Mouse (Mus musculus): ENCODE data around the gene Uqcc2.

DNA sequence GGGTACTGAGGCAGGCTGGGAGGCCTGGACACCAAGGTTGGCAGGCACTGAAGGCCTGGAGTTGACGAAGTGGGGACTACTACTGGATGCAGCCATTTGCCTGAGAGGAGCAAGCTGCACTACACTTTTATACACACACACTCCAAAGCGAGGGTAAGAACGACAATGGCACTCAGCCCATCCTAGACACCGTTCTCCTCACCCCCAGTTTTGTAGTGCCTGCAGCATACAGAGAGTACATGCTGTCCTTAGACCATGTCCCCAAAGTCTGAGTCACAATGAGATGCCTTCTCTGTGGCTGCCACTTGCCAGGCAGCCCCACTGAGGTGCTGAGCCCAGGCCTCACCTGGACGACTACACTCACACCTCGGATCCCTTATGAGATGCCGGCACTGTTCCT, 3.9 kb downstream of the Uqcc2 start:
- TF ChIP-seq CTCF (IDR thresholded peaks at IDR 0.05 in 2 of 3, conservative IDR thresholded peaks at IDR 0.05 in 1 of 3; ENCODE audit: control insufficient read depth in 1 of 3, insufficient read depth in 1 of 3, low read depth in 2 of 3, low read length in 3 of 3, poor library complexity in 1 of 3, severe bottlenecking in 1 of 3) (no peak), USF1 (IDR thresholded peaks at IDR 0.05; ENCODE audit: low read depth, low read length) (no peak), NELFE (IDR thresholded peaks at IDR 0.05; ENCODE audit: low read depth, low read length) (no peak), HCFC1 (IDR thresholded peaks at IDR 0.05; ENCODE audit: low read depth, low read length) (no peak), NRF1 (IDR thresholded peaks at IDR 0.05; ENCODE audit: insufficient read depth, low read depth, low read length, poor library complexity, severe bottlenecking) (no peak)

All from MEL (cell line).